Mouse (Mus musculus) heart, postnatal 14 days (tissue): Measurements from ENCODE around the gene Mrnip. TPM values are rescaled to one million over a fixed set of nuclear protein-coding genes. Genes with fewer than 3 reads are reported as not detected.
A peak's percentile ranks its signal among the peaks of the same experiment; 100 is the strongest.

Experiments
- DNase-seq, 2 experiments: peaks; one replicate each; pipeline ENCODE4 v3.0.0; 2021 to 2022
- intact Hi-C: fragments of 180-260 bp; cut with DNase I; formaldehyde crosslinking; loops from one replicate; pipeline ENCODE4 v1.15.1; 2025
- total RNA-seq, 2 experiments: library from RNA; stranded (reverse); gene quantifications; 2 replicates each; pipeline ENCODE4 v1.2.3; 2021

Mrnip gene
- total RNA-seq, 2 experiments from 2014 or later: 3.4 to 4.3 TPM

- intact Hi-C loops: no loop called here
These were observed 23.3 kb downstream of the Mrnip start for GRCm38 (mm10) chr11:50197500-50197899.

GRCm38 (mm10) chr11:50198219-50198846, 24.1 kb downstream of the Mrnip start:
- DNase-seq: no peak
- intact Hi-C loops: no loop called here

More at GRCm38 (mm10) chr11:50197500-50197899, 23.3 kb downstream of the Mrnip start:
- DNase-seq: no peak

- intact Hi-C loops: no loop called here
- DNase-seq: no peak
These were observed 24.7 kb downstream of the Mrnip start for GRCm38 (mm10) chr11:50198916-50199315.

- no peak for DNase-seq
- intact Hi-C loops: no loop called here
These were observed 26.4 kb downstream of the Mrnip start for GRCm38 (mm10) chr11:50200613-50201012.

GRCm38 (mm10) chr11:50201590-50201989, 27.3 kb downstream of the Mrnip start:
- intact Hi-C loops: no loop called here

GRCm38 (mm10) chr11:50203302-50203827, 29.1 kb downstream of the Mrnip start:
- intact Hi-C loops: no loop called here
- no peak for DNase-seq

More at GRCm38 (mm10) chr11:50201590-50201989, 27.3 kb downstream of the Mrnip start:
- no peak for DNase-seq

- no peak for DNase-seq
- intact Hi-C loops: no loop called here
These were observed 31.2 kb downstream of the Mrnip start for GRCm38 (mm10) chr11:50205434-50205833.

- no peak for DNase-seq
- intact Hi-C loops: no loop called here
These were observed 31.8 kb downstream of the Mrnip start for GRCm38 (mm10) chr11:50206037-50206436.

- DNase-seq: no peak
- intact Hi-C loops: no loop called here
These were observed 33.1 kb downstream of the Mrnip start for GRCm38 (mm10) chr11:50207344-50207743.

- DNase-seq: no peak
- intact Hi-C loops: loop anchor here (2.0 kb wide), 1 partner anchor 13 kb away; no protein-coding TSS in a partner anchor
These were observed 33.8 kb downstream of the Mrnip start for GRCm38 (mm10) chr11:50208039-50208438.

- DNase-seq: peak; percentile 89
- intact Hi-C loops: loop anchor here (2.0 kb wide), 1 partner anchor 15 kb away; no protein-coding TSS in a partner anchor
These were observed 35.9 kb downstream of the Mrnip start for GRCm38 (mm10) chr11:50210101-50210504.

- DNase-seq: peak; percentile 88 to 92
- intact Hi-C loops: loop anchor here (2.0 kb wide), 1 partner anchor 14 kb away; no protein-coding TSS in a partner anchor
These were observed 36.4 kb downstream of the Mrnip start, which contains the start of the genes Sqstm1 and Mgat4b for GRCm38 (mm10) chr11:50210505-50211151. Sqstm1 (minus strand) TSS chr11:50210827. Mgat4b (plus strand) TSS chr11:50210890.

GRCm38 (mm10) chr11:50211322-50212059, 37.2 kb downstream of the Mrnip start:
- DNase-seq: no peak
- intact Hi-C loops: loop anchor here (2.0 kb wide), 1 partner anchor 13 kb away; no protein-coding TSS in a partner anchor

GRCm38 (mm10) chr11:50212060-50212739, 38.0 kb downstream of the Mrnip start:
- no peak for DNase-seq
- intact Hi-C loops: no loop called here

- intact Hi-C loops: no loop called here
These were observed 38.9 kb downstream of the Mrnip start for GRCm38 (mm10) chr11:50212848-50213758.

GRCm38 (mm10) chr11:50214631-50215030, 40.4 kb downstream of the Mrnip start:
- intact Hi-C loops: no loop called here
- DNase-seq: no peak

More at GRCm38 (mm10) chr11:50212848-50213758, 38.9 kb downstream of the Mrnip start:
- peak; percentile 75 to 81 for DNase-seq

GRCm38 (mm10) chr11:50215633-50216032, 41.4 kb downstream of the Mrnip start:
- intact Hi-C loops: no loop called here
- DNase-seq: no peak

GRCm38 (mm10) chr11:50216724-50217366, 42.6 kb downstream of the Mrnip start:
- intact Hi-C loops: no loop called here
- DNase-seq: no peak

GRCm38 (mm10) chr11:50217811-50218210, 43.6 kb downstream of the Mrnip start:
- no peak for DNase-seq
- intact Hi-C loops: no loop called here
